Mouse (Mus musculus) CH12.LX (cell line): ENCODE measurements at regions not wholly inside any gene's neighbourhood (a gene's known extent, or its start where the extent isn't known, plus 50 kb on each side); places are given as distances from the start of the nearest gene placed in this dataset.

Experiments
- DNase-seq: peaks from one replicate; pipeline ENCODE4 v3.0.0-alpha.2; 2013; ENCODE audit errors: extremely low read depth
- H3K27ac ChIP-seq: 2 replicates; pipeline ENCODE4 v1.5.1; 2012; ENCODE audit warnings: low read depth, mild to moderate bottlenecking, control low read depth, moderate library complexity; ENCODE audit not compliant: insufficient read depth
- H3K27me3 ChIP-seq: replicated peaks from 2 replicates; pipeline ENCODE3; 2012; ENCODE audit warnings: inconsistent platforms
- H3K36me3 ChIP-seq, 2 experiments: replicated peaks in 1 of 2; 2 replicates each; pipeline versions ENCODE3 to v1.6.1; 2012; ENCODE audit warnings: inconsistent platforms in 1 of 2, low read length in 1 of 2, mild to moderate bottlenecking in 1 of 2, mixed read lengths in 1 of 2, moderate library complexity in 1 of 2; ENCODE audit not compliant: control insufficient read depth in 1 of 2, insufficient read depth in 1 of 2
- H3K4me1 ChIP-seq, 2 experiments: 2 replicates each; pipeline ENCODE4 v1.6.1; 2012; ENCODE audit warnings: inconsistent platforms in 1 of 2, moderate library complexity in 1 of 2; ENCODE audit not compliant: insufficient read depth in 2 of 2, control insufficient read depth in 1 of 2
- H3K4me2 ChIP-seq: 2 replicates; pipeline ENCODE4 v1.6.1; 2012; ENCODE audit warnings: low read depth, mild to moderate bottlenecking, control low read depth; ENCODE audit not compliant: poor library complexity, insufficient read depth, severe bottlenecking
- H3K4me3 ChIP-seq, 3 experiments: fragments of 150-350 bp in 1 of 3; sonication (generic) in 1 of 3; replicated peaks in 1 of 3; 2 replicates each; pipeline versions ENCODE3 to v1.5.1; 2011 to 2012; ENCODE audit warnings: low read depth in 2 of 3, low read length in 2 of 3, mild to moderate bottlenecking in 2 of 3, moderate library complexity in 2 of 3, control low read depth in 1 of 3, improper control_type of control experiment in 1 of 3, inconsistent platforms in 1 of 3, mixed read lengths in 1 of 3; ENCODE audit not compliant: poor library complexity in 1 of 3
- H3K79me2 ChIP-seq: replicated peaks from 2 replicates; pipeline ENCODE4 v1.6.1; 2012; ENCODE audit warnings: mild to moderate bottlenecking, moderate library complexity; ENCODE audit not compliant: control insufficient read depth, poor library complexity, insufficient read depth, severe bottlenecking; ENCODE audit errors: extremely low read depth
- H3K9ac ChIP-seq: 2 replicates; pipeline ENCODE4 v1.6.1; 2012; ENCODE audit warnings: low read depth, mild to moderate bottlenecking, control low read depth, moderate library complexity; ENCODE audit not compliant: insufficient read depth
- H3K9me3 ChIP-seq: replicated peaks from 2 replicates; pipeline ENCODE3; 2012; ENCODE audit warnings: low read length, inconsistent platforms, mixed read lengths
- BHLHE40 ChIP-seq: IDR thresholded peaks from 2 replicates; pipeline ENCODE4 v1.6.1; 2011; ENCODE audit warnings: mild to moderate bottlenecking, low read depth, low read length, improper control_type of control experiment
- E2F4 ChIP-seq: IDR thresholded peaks from 2 replicates; pipeline ENCODE4 v1.6.1; 2011; ENCODE audit warnings: low read depth, low read length, improper control_type of control experiment; ENCODE audit not compliant: insufficient replicate concordance
- ELF1 ChIP-seq: IDR thresholded peaks from 2 replicates; pipeline ENCODE4 v1.6.1; 2014; ENCODE audit warnings: low read depth, mild to moderate bottlenecking, inconsistent platforms, low read length, improper control_type of control experiment
- EP300 ChIP-seq: IDR thresholded peaks from 2 replicates; pipeline ENCODE4 v1.6.1; 2011; ENCODE audit warnings: low read length, improper control_type of control experiment
- ETS1 ChIP-seq: conservative IDR thresholded peaks from 2 replicates; pipeline ENCODE4 v1.6.1; 2012; ENCODE audit warnings: low read depth, mild to moderate bottlenecking, inconsistent platforms, low read length, improper control_type of control experiment, moderate library complexity
- IRF4 ChIP-seq: IDR thresholded peaks from 2 replicates; pipeline ENCODE4 v1.6.1; 2014; ENCODE audit warnings: low read depth, mild to moderate bottlenecking, inconsistent platforms, low read length, improper control_type of control experiment
- JUN ChIP-seq: IDR thresholded peaks from 2 replicates; pipeline ENCODE4 v1.6.1; 2011; ENCODE audit warnings: low read depth, mild to moderate bottlenecking, low read length, improper control_type of control experiment, moderate library complexity; ENCODE audit not compliant: insufficient read depth
- JUND ChIP-seq: conservative IDR thresholded peaks from 2 replicates; pipeline ENCODE4 v1.6.1; 2011; ENCODE audit warnings: low read depth, low read length, improper control_type of control experiment
- KAT2A ChIP-seq: IDR thresholded peaks from 2 replicates; pipeline ENCODE4 v1.6.1; 2012; ENCODE audit warnings: low read length, improper control_type of control experiment, inconsistent platforms; ENCODE audit not compliant: insufficient replicate concordance
- MAFK ChIP-seq: IDR thresholded peaks from 2 replicates; pipeline ENCODE4 v1.6.1; 2011; ENCODE audit warnings: low read length, improper control_type of control experiment; ENCODE audit not compliant: insufficient replicate concordance
- MAX ChIP-seq: IDR thresholded peaks from 2 replicates; pipeline ENCODE4 v1.6.1; 2011; ENCODE audit warnings: low read length, improper control_type of control experiment
- MAZ ChIP-seq: IDR thresholded peaks from 2 replicates; pipeline ENCODE4 v1.6.1; 2012; ENCODE audit warnings: low read depth, mild to moderate bottlenecking, inconsistent platforms, low read length, improper control_type of control experiment, moderate library complexity
- MEF2A ChIP-seq: IDR thresholded peaks from 2 replicates; pipeline ENCODE4 v1.6.1; 2014; ENCODE audit warnings: low read depth, mild to moderate bottlenecking, inconsistent platforms, low read length, improper control_type of control experiment, borderline replicate concordance
- MXI1 ChIP-seq: IDR thresholded peaks from 2 replicates; pipeline ENCODE4 v1.6.1; 2011; ENCODE audit warnings: mild to moderate bottlenecking, low read depth, low read length, improper control_type of control experiment
- NELFE ChIP-seq: IDR thresholded peaks from 2 replicates; pipeline ENCODE4 v1.6.1; 2011; ENCODE audit warnings: low read depth, low read length, improper control_type of control experiment
- NRF1 ChIP-seq: IDR thresholded peaks from 2 replicates; pipeline ENCODE4 v1.6.1; 2014; ENCODE audit warnings: low read depth, mild to moderate bottlenecking, inconsistent platforms, low read length, improper control_type of control experiment, moderate library complexity
- PAX5 ChIP-seq: IDR thresholded peaks from 2 replicates; pipeline ENCODE4 v1.6.1; 2012; ENCODE audit warnings: low read length, inconsistent platforms, mixed read lengths
- POLR2AphosphoS2 ChIP-seq: IDR thresholded peaks from 2 replicates; pipeline ENCODE4 v1.6.1; 2011; ENCODE audit warnings: low read depth, low read length, improper control_type of control experiment
- RAD21 ChIP-seq: IDR thresholded peaks from 2 replicates; pipeline ENCODE4 v1.6.1; 2011; ENCODE audit warnings: low read depth, mild to moderate bottlenecking, low read length, improper control_type of control experiment, moderate library complexity
- RCOR1 ChIP-seq: conservative IDR thresholded peaks from 2 replicates; pipeline ENCODE4 v1.6.1; 2012; ENCODE audit warnings: low read depth, mild to moderate bottlenecking, inconsistent platforms, low read length, improper control_type of control experiment
- SIN3A ChIP-seq: IDR thresholded peaks from 2 replicates; pipeline ENCODE4 v1.6.1; 2012; ENCODE audit warnings: low read length, improper control_type of control experiment, inconsistent platforms
- SMC3 ChIP-seq: IDR thresholded peaks from 2 replicates; pipeline ENCODE4 v1.6.1; 2011; ENCODE audit warnings: low read depth, low read length, improper control_type of control experiment
- TBP ChIP-seq: conservative IDR thresholded peaks from 2 replicates; pipeline ENCODE4 v1.6.1; 2011; ENCODE audit warnings: low read depth, low read length, improper control_type of control experiment
- TCF12 ChIP-seq: IDR thresholded peaks from 2 replicates; pipeline ENCODE4 v1.6.1; 2014; ENCODE audit warnings: low read depth, mild to moderate bottlenecking, inconsistent platforms, low read length, improper control_type of control experiment
- UBTF ChIP-seq: IDR thresholded peaks from 2 replicates; pipeline ENCODE4 v1.6.1; 2012; ENCODE audit warnings: low read depth, mild to moderate bottlenecking, inconsistent platforms, low read length, improper control_type of control experiment, moderate library complexity
- USF2 ChIP-seq: conservative IDR thresholded peaks from 2 replicates; pipeline ENCODE4 v1.6.1; 2011; ENCODE audit warnings: low read depth, low read length, improper control_type of control experiment
- ZC3H11A ChIP-seq: IDR thresholded peaks from 2 replicates; pipeline ENCODE4 v1.6.1; 2012; ENCODE audit warnings: low read depth, mild to moderate bottlenecking, inconsistent platforms, low read length, improper control_type of control experiment
- ZKSCAN1 ChIP-seq: IDR thresholded peaks from 2 replicates; pipeline ENCODE4 v1.6.1; 2012; ENCODE audit warnings: low read depth, inconsistent platforms, low read length, improper control_type of control experiment, borderline replicate concordance
- ZMIZ1 ChIP-seq: IDR thresholded peaks from 2 replicates; pipeline ENCODE4 v1.6.1; 2012; ENCODE audit warnings: low read depth, mild to moderate bottlenecking, inconsistent platforms, low read length, improper control_type of control experiment
- ZNF384 ChIP-seq: IDR thresholded peaks from 2 replicates; pipeline ENCODE4 v1.6.1; 2012; ENCODE audit warnings: low read depth, low read length, improper control_type of control experiment, inconsistent platforms
- dilution Hi-C: fragments of 300-500 bp; cut with MboI; formaldehyde crosslinking; loops from 2 replicates; pipeline ENCODE4 v1.14.3; 2020; ENCODE audit warnings: low sequenced_read_pairs; ENCODE audit not compliant: extremely low pct_unique_long_range_greater_than_20kb, extremely low pct_ligation_motif_present
- in situ Hi-C: fragments of 300-500 bp; cut with MboI; formaldehyde crosslinking; loops from 3 replicates; pipeline ENCODE4 v1.14.3; 2019; ENCODE audit warnings: low sequenced_read_pairs, low pct_ligation_motif_present, low pct_unique_long_range_greater_than_20kb, mixed read lengths

DNA sequence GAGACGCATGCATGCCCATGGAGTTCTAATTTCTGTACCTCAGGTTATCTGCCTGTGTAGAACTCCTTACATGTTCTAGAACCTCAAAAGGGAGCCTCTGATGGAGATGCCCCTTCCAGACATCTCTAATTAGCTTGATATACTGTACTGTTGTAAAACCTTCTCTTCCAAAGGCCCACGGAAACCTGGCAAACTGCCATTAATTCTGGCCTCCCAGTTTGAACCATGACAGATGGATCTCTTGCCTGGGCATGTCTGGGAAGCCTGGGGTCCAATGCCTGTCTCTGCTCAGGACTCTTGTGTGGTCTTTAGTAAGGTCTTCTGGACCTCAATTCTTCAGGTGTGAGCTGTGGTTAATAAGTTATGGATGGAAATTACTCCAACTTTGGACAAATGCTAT is 207.7 kb upstream of the Camk1g start:
- Histone ChIP-seq H3K36me3 (no peaks in the 10 kb centered on the region), H3K9me3 (no peaks in the 10 kb centered on the region), H3K4me1 (peaks cover 5 to 12% of the 10 kb centered on the region in 2 experiments; a peak in 2 of 4 replicates), H3K4me3 (no peak overlapping the region), H3K79me2 (no peaks in the 10 kb centered on the region), H3K27me3 (peaks cover 25% of the 10 kb centered on the region), H3K27ac (no peak overlapping the region), H3K4me2 (no peak overlapping the region), H3K9ac (no peak overlapping the region)
- no peak for DNase-seq
- dilution Hi-C loops (no loop called here), in situ Hi-C loops (no loop called here)
- TF ChIP-seq JUN (no peak), KAT2A (no peak), ELF1 (no peak), ZMIZ1 (no peak), MXI1 (no peak), PAX5 (no peak), ETS1 (no peak), UBTF (no peak), TBP (no peak), USF2 (no peak)

DNA sequence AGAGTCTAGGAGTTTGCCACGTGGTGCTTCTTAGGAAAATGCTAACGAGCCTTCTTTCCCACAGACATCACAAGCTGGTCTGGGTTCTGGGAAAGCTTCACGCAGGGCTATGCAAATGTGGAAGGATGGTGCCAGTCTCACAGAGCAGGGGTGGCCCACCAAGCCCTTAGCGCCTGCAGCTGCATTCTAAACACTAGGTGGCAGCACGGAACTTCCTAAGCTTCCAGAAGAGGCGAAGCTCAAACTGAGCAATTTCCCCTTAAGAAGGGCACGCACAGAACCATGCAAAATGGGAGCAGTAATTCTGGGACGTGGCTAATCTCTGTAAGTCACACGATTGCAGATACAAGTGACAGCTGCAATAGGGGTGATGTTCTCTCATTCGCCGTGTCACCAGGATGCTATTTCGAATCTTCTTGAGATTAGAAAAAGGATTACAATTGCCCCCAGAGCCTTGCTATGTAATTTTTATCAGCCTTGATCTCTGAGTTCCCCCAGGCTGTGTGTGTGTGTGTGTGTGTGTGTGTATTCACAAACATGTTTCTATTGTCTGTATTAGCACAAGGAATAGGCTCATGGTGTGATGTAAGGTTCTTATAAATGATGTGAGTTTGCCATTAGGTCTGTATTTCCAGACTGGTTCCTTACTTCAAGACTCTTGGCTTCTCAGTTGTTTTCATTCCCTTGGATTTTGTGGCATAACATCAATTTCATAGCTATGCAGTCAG is 206.1 kb upstream of the Camk1g start:
- no peak overlapping the region for H3K4me3 ChIP-seq
- H3K79me2 ChIP-seq = no peaks in the 10 kb centered on the region
- no peak overlapping the region for H3K27ac ChIP-seq
- H3K36me3 ChIP-seq = no peaks in the 10 kb centered on the region
- peaks cover 36% of the 10 kb centered on the region for H3K27me3 ChIP-seq
- dilution Hi-C loops = no loop called here
- in situ Hi-C loops = no loop called here
- H3K9ac ChIP-seq = no peak overlapping the region
- H3K9me3 ChIP-seq = no peaks in the 10 kb centered on the region
- peak; percentile 73 for DNase-seq
- peak overlapping the region; percentile 33; the same call in 1 of the 2 replicates for H3K4me2 ChIP-seq
- H3K4me1 ChIP-seq = peaks cover 5 to 12% of the 10 kb centered on the region in 2 experiments; a peak in 2 of 4 replicates
- no peak for TF ChIP-seq ETS1
- peak; percentile 35; the same call in 1 of the 2 replicates for TF ChIP-seq BHLHE40
- no peak for TF ChIP-seq ZNF384
- no peak for TF ChIP-seq ZC3H11A
- TF ChIP-seq RCOR1 = no peak
- peak; percentile 58; the same call in 1 of the 2 replicates for TF ChIP-seq MAX
- TF ChIP-seq RAD21 = peak; percentile 84
- TF ChIP-seq SIN3A = peak; percentile 48; the same call in 1 of the 2 replicates
- TF ChIP-seq TCF12 = peak; percentile 42; the same call in 1 of the 2 replicates
- no peak; the same call in 1 of the 2 replicates for TF ChIP-seq EP300
- no peak for TF ChIP-seq ZMIZ1
- TF ChIP-seq UBTF = no peak
- no peak for TF ChIP-seq POLR2AphosphoS2
- TF ChIP-seq MAFK = no peak
- 0 out of 2 replicates have a peak, but pooled peaks have one; percentile 14 for TF ChIP-seq KAT2A
- no peak for TF ChIP-seq JUND
- TF ChIP-seq MAZ = 0 out of 2 replicates have a peak, but pooled peaks have one; percentile 49
- 0 out of 2 replicates have a peak, but pooled peaks have one; percentile 25 for TF ChIP-seq E2F4
- TF ChIP-seq MEF2A = 0 out of 2 replicates have a peak, but pooled peaks have one; percentile 13
- TF ChIP-seq ZKSCAN1 = no peak
- TF ChIP-seq IRF4 = peak; percentile 62; the same call in 1 of the 2 replicates
- TF ChIP-seq NRF1 = peak; percentile 42
- TF ChIP-seq SMC3 = peak; percentile 75
- peak; percentile 53; the same call in 1 of the 2 replicates for TF ChIP-seq NELFE
